Mouse (Mus musculus) cortical plate, adult 2 months (tissue): ENCODE measurements around the gene Hist3h2a.

Experiments used
- CTCF ChIP-seq: fragments of 200-500 bp; IDR thresholded peaks from 2 replicates; pipeline ENCODE4 v1.5.1; 2011; ENCODE audit warnings: mild to moderate bottlenecking, control low read depth, low read length; ENCODE audit not compliant: insufficient read depth; ENCODE audit errors: extremely low read depth
- POLR2A ChIP-seq: fragments of 200-500 bp; IDR thresholded peaks from 2 replicates; pipeline ENCODE4 v1.6.1; 2011; ENCODE audit warnings: mild to moderate bottlenecking, low read length, control low read depth; ENCODE audit not compliant: insufficient read depth; ENCODE audit errors: extremely low read depth

- no peak for TF ChIP-seq CTCF
- no peak for TF ChIP-seq POLR2A
Observed at GRCm38 (mm10) chr11:58944136-58944535, 10.3 kb upstream of the Hist3h2a start.
